Mouse (Mus musculus) urinary bladder, adult 18-20 months (tissue): ENCODE data around the gene Lrsam1.

Source experiments
- DNase-seq, 2 experiments: peaks; one replicate each; pipeline ENCODE4 v3.0.0; 2022; ENCODE audit warnings: low spot score in 2 of 2, mixed read lengths in 2 of 2

Gene Lrsam1

GRCm38 (mm10) chr2:32926330-32927075, 34.9 kb downstream of the Lrsam1 start:
- DNase-seq, result no peak

DNA sequence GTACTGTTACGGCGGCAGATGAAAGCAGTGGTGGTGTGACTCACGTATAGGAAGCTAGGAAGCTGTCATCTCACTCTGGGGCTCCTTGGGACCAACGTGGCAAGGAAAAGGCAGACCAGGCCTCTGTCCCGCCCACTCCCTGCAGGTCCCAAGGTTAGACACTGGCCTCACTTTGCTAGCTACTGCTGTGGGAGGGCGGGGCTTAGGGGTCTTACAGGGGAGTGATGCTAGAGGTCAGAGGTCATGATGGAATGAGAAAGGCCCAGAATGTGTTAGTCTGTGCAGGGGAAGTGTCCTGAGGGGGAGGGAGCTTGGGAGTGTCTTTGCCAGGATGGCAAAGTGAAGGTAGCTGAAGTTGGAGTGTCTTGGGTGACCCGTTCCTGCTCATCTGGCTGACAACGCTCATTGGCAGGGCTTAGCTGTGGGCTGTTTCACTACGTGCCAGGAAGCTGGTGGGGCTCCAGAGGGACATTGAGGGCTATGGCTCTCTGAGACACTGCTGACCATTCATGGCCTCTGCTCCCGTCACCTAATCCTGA, 37.0 kb downstream of the Lrsam1 start:
- DNase-seq, result no peak

- no peak for DNase-seq
Measured at GRCm38 (mm10) chr2:32923551-32924250, 37.7 kb downstream of the Lrsam1 start.

DNA sequence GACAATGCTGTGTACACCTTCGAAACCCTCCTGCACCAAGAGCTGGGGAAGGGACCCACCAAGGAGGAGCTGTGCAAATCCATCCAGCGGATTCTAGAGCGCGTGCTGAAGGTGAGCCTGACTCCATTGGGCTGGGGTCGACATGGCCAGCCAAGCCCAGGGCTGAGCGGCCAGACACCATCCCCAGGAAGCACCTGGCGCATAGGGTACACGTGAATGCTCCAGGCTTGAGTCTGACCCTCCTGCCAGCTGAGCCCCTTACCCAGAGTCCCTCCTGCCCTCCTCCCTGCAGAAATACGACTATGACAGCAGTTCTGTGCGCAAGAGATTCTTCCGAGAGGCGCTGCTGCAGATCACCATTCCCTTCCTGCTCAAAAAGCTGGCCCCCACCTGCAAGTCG, 38.9 kb downstream of the Lrsam1 start:
- DNase-seq, result no peak

GRCm38 (mm10) chr2:32921801-32922380, 39.5 kb downstream of the Lrsam1 start:
- DNase-seq, result no peak

DNA sequence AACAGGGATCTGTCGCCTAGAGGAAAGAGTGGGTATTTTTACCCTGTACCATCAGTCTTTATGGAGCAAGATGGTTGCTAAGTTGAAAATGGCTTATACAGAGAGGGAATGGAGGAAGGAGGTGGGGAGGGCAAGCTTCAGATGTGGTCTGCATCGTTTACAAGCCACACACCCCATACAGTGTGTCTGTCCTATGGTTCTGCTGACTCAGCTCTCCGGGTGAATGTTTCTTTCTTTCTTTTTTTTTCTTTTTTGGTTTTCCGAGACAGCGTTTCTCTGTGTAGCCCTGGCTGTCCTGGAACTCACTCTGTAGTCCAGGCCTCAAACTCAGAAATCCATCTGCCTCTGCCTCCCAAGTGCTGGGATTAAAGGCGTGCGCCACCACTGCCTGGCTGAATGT, 40.2 kb downstream of the Lrsam1 start:
- DNase-seq, result no peak

DNA sequence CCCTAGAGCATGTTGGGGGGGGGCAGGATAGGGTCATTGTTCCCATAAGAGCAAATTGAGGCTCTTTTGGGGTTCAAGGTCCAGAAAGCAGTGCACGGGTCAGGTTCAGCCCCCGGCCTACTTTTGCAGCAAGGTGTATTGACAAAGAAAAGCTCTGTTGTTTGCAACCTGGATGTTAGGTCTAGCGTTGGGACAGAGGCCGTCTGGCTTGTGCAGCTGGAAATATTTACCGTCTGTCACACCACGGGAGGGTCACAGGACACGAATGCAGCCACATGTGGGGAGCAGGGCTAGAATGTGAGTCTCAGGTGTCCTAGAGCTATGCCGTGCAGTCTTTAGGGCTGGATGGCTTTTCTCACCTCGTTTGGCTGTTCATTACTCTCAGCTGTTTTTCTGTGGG, 43.0 kb downstream of the Lrsam1 start:
- no peak for DNase-seq

GRCm38 (mm10) chr2:32917526-32917925, 43.9 kb downstream of the Lrsam1 start:
- DNase-seq, result peak in 1 of 2 experiments; percentile 63

GRCm38 (mm10) chr2:32914896-32915295, 46.5 kb downstream of the Lrsam1 start:
- DNase-seq, result no peak

GRCm38 (mm10) chr2:32914362-32914761, 47.1 kb downstream of the Lrsam1 start:
- DNase-seq, result no peak

GRCm38 (mm10) chr2:32912210-32912804, 49.1 kb downstream of the Lrsam1 start:
- DNase-seq, result peak; percentile 49 to 69

DNA sequence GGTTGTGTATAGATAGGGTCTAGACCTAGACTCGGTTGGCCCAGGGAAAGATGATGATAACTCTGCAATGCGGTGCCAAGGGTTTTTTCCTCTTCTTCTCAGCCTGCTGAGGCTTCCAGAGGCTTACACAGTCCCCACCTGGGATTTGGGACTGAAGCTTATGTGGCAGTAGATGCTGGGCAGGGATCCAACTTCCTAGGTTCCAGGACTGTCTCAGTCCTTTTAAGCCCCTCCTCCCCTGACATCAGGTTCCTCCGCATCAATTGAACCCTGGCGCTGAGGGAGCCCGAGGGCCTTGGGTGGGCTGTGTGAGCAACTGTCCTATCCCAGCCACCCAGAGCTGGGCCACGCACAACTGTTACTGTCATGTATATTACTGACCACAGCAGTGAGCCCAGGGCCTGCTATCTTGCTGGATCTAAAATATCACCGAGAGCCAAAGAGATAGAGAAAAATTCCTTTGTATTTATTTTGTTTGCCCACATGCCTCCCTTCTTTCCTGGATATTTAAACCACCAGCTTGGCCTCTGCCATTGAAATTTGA, 49.7 kb downstream of the Lrsam1 start:
- DNase-seq, result no peak

GRCm38 (mm10) chr2:32908796-32909195, 52.6 kb downstream of the Lrsam1 start:
- no peak for DNase-seq

- no peak for DNase-seq
Measured at GRCm38 (mm10) chr2:32908272-32908671, 53.1 kb downstream of the Lrsam1 start.

DNA sequence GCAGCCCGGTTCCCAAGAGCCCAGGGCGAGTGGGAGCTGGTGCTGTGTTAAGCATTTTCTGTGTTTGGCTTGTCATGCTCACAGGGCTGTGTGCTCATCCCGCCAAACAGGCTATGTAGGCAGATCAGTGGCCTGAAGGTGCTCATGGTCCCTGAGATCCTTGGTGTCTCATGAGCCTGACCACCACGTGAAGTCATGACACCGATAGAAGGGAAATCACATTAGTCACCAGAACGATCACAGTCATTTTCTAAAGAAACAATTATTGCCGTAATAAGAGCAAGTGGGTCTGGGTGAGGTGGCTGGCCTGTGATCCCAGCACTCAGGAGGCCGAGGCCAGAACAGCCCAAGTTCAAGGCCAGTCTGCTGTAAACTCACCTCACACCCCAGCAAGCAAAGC, 54.0 kb downstream of the Lrsam1 start:
- no peak for DNase-seq

- DNase-seq, result no peak
Measured at GRCm38 (mm10) chr2:32905297-32905696, 56.1 kb downstream of the Lrsam1 start.

DNA sequence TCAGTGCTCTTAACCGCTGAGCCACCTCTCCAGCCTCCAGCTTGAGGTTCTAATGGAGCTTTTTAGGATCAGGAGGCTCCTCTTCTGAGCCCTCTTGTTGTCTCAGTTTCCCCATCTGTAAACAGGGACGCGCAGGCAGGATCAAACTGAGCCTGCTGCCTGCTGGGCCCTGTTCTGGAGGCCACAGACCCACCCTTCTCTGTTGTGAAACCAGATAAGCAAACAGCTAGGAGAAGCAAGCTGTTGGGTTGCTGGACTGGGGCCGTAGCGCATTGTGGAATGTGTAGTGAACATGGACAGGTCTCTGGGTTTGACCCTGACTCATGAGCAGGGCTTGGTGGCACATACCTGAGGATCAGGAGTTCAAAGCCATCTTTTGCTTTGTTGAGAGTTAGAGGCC, 56.8 kb downstream of the Lrsam1 start:
- no peak for DNase-seq

GRCm38 (mm10) chr2:32903470-32903869, 57.9 kb downstream of the Lrsam1 start:
- no peak for DNase-seq

DNA sequence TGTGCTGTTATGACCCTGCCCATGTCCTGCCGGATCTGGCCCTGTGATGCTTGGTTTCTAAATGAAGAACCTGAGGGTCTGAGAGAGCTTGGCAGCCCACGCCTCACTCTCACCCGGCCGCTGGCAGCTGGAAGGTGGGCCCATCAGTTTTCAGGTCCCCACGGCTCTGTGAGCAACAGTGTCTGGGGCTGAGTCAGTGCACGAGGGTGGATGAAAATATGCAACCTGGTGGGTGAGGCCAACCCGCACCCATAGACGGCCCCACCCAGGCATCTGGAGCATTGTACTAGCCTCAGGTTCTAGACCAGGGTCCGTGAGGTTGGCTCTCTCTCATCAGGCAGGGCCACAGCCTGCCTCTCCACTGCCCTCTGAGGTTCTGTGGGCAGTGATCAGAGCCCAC, 59.3 kb downstream of the Lrsam1 start:
- DNase-seq, result no peak

GRCm38 (mm10) chr2:32898983-32899382, 62.4 kb downstream of the Lrsam1 start:
- DNase-seq, result peak; percentile 82 to 83

DNA sequence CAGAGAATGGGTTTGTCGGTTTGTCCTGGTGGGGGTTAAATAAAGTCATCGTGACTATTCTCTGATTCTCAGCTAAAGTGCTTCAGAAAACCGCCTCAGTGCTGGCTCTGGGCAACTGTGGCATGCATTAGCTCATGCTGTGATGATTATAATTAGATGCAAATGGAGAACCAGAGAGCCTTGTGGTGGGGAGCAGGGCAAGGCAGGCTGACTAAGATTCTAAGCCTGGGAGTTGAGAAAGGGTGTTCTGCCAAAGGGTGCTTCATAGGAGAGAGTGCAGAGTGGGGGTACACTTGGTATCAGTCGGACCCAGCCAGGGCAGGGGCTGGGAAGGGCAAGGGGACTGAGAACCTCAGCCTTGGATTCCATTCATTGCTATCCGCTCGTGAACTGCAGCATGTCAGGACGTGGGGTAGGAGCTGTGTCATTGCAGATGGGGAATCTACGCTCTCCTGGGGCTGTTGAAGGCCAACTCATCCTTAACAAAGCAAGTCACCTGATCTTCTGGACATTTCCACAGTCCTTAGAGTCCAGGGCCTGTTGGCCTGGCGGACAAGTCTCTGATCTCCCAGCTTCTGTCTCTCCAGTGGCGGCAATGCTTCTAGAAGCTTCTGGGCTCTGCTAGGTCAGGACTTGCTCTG, 64.8 kb downstream of the Lrsam1 start:
- DNase-seq, result no peak
